Comparison of ENCODE assay signal across 23 mouse cellular contexts in the genomic region with DNA sequence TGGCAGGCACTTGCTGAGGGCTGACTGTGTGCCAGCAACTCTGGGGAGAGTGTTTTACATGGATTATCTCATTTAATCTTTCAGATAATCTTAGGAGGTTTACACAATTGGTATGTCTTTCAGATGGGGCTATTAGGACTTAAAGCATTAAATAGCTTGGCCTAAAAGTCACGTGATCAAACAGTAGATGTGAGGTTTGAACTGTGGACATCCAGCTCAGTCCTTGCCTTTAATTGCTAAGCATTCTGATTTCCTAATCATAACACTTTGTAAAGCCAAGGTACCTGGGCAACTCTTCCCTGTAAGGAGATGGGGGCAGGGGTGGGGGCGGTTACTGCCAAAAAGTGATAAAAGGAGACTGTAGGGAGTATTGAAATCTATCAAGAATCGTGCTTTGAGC. TPM values are rescaled to one million over a fixed set of nuclear protein-coding genes. Genes with fewer than 3 reads are reported as not detected.
DNase-seq lines count a peak whose midpoint lies in the region; ATAC-seq and TF ChIP-seq lines count a peak whose summit lies in the region.
"Had no signal": no experiment of that assay in that cellular context is flagged by ENCODE, and none has a peak within 500 bp of the region (broad histone marks: within the 10 kb centered on the region; RNA-seq: fewer than 3 reads in every experiment).

No protein-coding gene starts in this region.

- no peak for TF ChIP-seq RAD21 in CH12.LX (IDR thresholded peaks at IDR 0.05; ENCODE audit: low read depth, low read length)

- no peak for TF ChIP-seq POLR2A in CH12.LX (IDR thresholded peaks at IDR 0.05; ENCODE audit: low read depth, low read length)

- in situ Hi-C loops in CH12.LX (cut with MboI; ENCODE audit: low pct_ligation_motif_present, low pct_unique_long_range_greater_than_20kb, low sequenced_read_pairs) = no loop called here

- no peaks in the 10 kb centered on the region for H3K9me3 ChIP-seq in midbrain, embryonic 11.5 days (ENCODE audit: control insufficient read depth, low read length)
- 0 out of 2 replicates have a peak, but pooled peaks cover 5% of the 10 kb centered on the region for H3K9me3 ChIP-seq in midbrain, postnatal 0 days (ENCODE audit: low read length)
- H3K9me3 ChIP-seq in CH12.LX (replicated peaks; ENCODE audit: low read length) (peaks cover 3% of the 10 kb centered on the region), E14TG2a.4 (ENCODE audit: low read length) (peaks cover 79% of the 10 kb centered on the region)

- H3K9ac ChIP-seq in midbrain, embryonic 11.5 days (ENCODE audit: low read length) = no peak overlapping the region
- H3K9ac ChIP-seq in midbrain, postnatal 0 days (replicated peaks; ENCODE audit: low read length, poor library complexity, severe bottlenecking) = no peak overlapping the region
- no peak overlapping the region for H3K9ac ChIP-seq in CH12.LX (ENCODE audit: insufficient read depth, low read depth)

- H3K27me3 ChIP-seq in midbrain, embryonic 11.5 days (ENCODE audit: control insufficient read depth, insufficient read depth, low read length) = peaks cover 14% of the 10 kb centered on the region
- H3K27me3 ChIP-seq in midbrain, postnatal 0 days (ENCODE audit: insufficient read depth, low read length) = peaks cover 33% of the 10 kb centered on the region
- H3K27me3 ChIP-seq in CH12.LX (replicated peaks) (peaks cover 92% of the 10 kb centered on the region), E14TG2a.4 (ENCODE audit: insufficient read depth, low read length) (no peaks in the 10 kb centered on the region; the same call in 1 of the 2 replicates)

- ATAC-seq in midbrain, embryonic 11.5 days (ENCODE audit: low FRiP score) = no peak
- no peak for ATAC-seq in midbrain, postnatal 0 days (ENCODE audit: low FRiP score)
- ATAC-seq: activated CD4-positive, CD25-positive, alpha-beta regulatory T cell, adult 4 months; CD4-positive, CD25-positive, alpha-beta regulatory T cell, adult 4 months; Patski had no signal

- H3K79me2 ChIP-seq in CH12.LX (replicated peaks; ENCODE audit: control insufficient read depth, extremely low read depth, insufficient read depth, poor library complexity, severe bottlenecking) = no peaks in the 10 kb centered on the region

- no peak overlapping the region for H3K27ac ChIP-seq in midbrain, embryonic 11.5 days (ENCODE audit: low read depth, low read length)
- no peak overlapping the region for H3K27ac ChIP-seq in midbrain, postnatal 0 days (ENCODE audit: low read depth, low read length)
- H3K27ac ChIP-seq in CH12.LX (ENCODE audit: insufficient read depth, low read depth) = no peak overlapping the region

- no peak overlapping the region for H3K4me2 ChIP-seq in midbrain, embryonic 11.5 days
- no peak overlapping the region for H3K4me2 ChIP-seq in midbrain, postnatal 0 days (ENCODE audit: low read depth, low read length, poor library complexity, severe bottlenecking)
- no peak overlapping the region for H3K4me2 ChIP-seq in CH12.LX (ENCODE audit: insufficient read depth, low read depth, poor library complexity, severe bottlenecking)

- peaks cover 11% of the 10 kb centered on the region for H3K4me1 ChIP-seq in midbrain, embryonic 11.5 days (ENCODE audit: control insufficient read depth, insufficient read depth, low read length)
- H3K4me1 ChIP-seq in midbrain, postnatal 0 days (ENCODE audit: insufficient read depth, low read length) = no peaks in the 10 kb centered on the region
- H3K4me1 ChIP-seq in CH12.LX (ENCODE audit: control insufficient read depth in 1 of 2, insufficient read depth in 2 of 2) = no peaks in the 10 kb centered on the region
- peaks cover 9% of the 10 kb centered on the region for H3K4me1 ChIP-seq in E14TG2a.4 (replicated peaks; ENCODE audit: low read depth, low read length)

- dilution Hi-C loops in CH12.LX (cut with MboI; ENCODE audit: extremely low pct_ligation_motif_present, extremely low pct_unique_long_range_greater_than_20kb, low sequenced_read_pairs) = no loop called here

- H3K36me3 ChIP-seq in midbrain, embryonic 11.5 days (ENCODE audit: control insufficient read depth, insufficient read depth, low read length) = no peaks in the 10 kb centered on the region
- no peaks in the 10 kb centered on the region for H3K36me3 ChIP-seq in midbrain, postnatal 0 days (ENCODE audit: insufficient read depth, low read length)
- H3K36me3 ChIP-seq in CH12.LX (replicated peaks in 1 of 2; ENCODE audit: control insufficient read depth in 1 of 2, insufficient read depth in 1 of 2, low read length in 1 of 2) (no peaks in the 10 kb centered on the region), E14TG2a.4 (ENCODE audit: insufficient read depth, low read length) (no peaks in the 10 kb centered on the region)
- H3K36me3 ChIP-seq: G1E had no signal

- WGBS in midbrain, embryonic 11.5 days = 87% methylated on average over 3 of the region's 3 CpGs
- 85% methylated on average over 3 of the region's 3 CpGs for WGBS in midbrain, postnatal 0 days

- no peak for TF ChIP-seq EP300 in CH12.LX (IDR thresholded peaks at IDR 0.05; ENCODE audit: low read length)

- H3K4me3 ChIP-seq in midbrain, embryonic 11.5 days (ENCODE audit: low read depth, low read length) = no peak overlapping the region
- no peak overlapping the region for H3K4me3 ChIP-seq in midbrain, postnatal 0 days (ENCODE audit: low read depth, low read length)
- H3K4me3 ChIP-seq in CH12.LX (replicated peaks in 1 of 3; ENCODE audit: low read depth in 2 of 3, low read length in 2 of 3, poor library complexity in 1 of 3) (no peak overlapping the region), E14TG2a.4 (replicated peaks; ENCODE audit: low read length) (0 out of 2 replicates have a peak overlapping the region, but pooled peaks have one; percentile 3)

- no peak for TF ChIP-seq CTCF in midbrain, postnatal 0 days (IDR thresholded peaks at IDR 0.05)
- TF ChIP-seq CTCF in CH12.LX (conservative IDR thresholded peaks at IDR 0.05 in 1 of 2, IDR thresholded peaks at IDR 0.05 in 1 of 2; ENCODE audit: low read depth in 2 of 2, low read length in 2 of 2) (no peak), E14TG2a.4 (conservative IDR thresholded peaks at IDR 0.05; ENCODE audit: low read length) (no peak)

- DNase-seq in midbrain, embryonic 11.5 days (ENCODE audit: low spot score, missing footprints) = peak; percentile 72
- DNase-seq in midbrain, postnatal 0 days (ENCODE audit: low spot score) = no peak
- DNase-seq in CH12.LX (ENCODE audit: extremely low read depth) = no peak
- DNase-seq in testis, postnatal 10 days (ENCODE audit: low spot score) = no peak
- no peak for DNase-seq in gastrocnemius, postnatal 25 days
- DNase-seq: adrenal gland, adult 2 months; adrenal gland, adult 8-10 months; adrenal gland, postnatal 10 days; adrenal gland, postnatal 14 days; adrenal gland, postnatal 25 days; adrenal gland, postnatal 36 days; B cell, adult 2 months; cerebellum, adult 11 months; cerebellum, adult 11-12 months; cerebellum, adult 18-20 months; cerebellum, adult 2 months; cerebellum, adult 8-10 months had no signal

TF ChIP-seq in CH12.LX, 34 proteins besides CTCF, POLR2A, EP300 and RAD21:
- TF ChIP-seq USF2 (conservative IDR thresholded peaks at IDR 0.05; ENCODE audit: low read depth, low read length) = peak; percentile 56; the same call in 1 of the 2 replicates
- TF ChIP-seq ZMIZ1 (IDR thresholded peaks at IDR 0.05; ENCODE audit: low read depth, low read length) = no peak

RNA-seq across cellular contexts. Expression of a gene that starts 41.7 kb away (rescaled TPM):
- polyA plus RNA-seq in midbrain, embryonic 11.5 days (2014; fragmentation: Nextera tagmentation; extraction: Ambion mirVana) = 0.26 TPM in 1 of 2 replicates, not detected in the other
- 0.77 and 1.7 TPM in 2 replicates for total RNA-seq in midbrain, postnatal 0 days (2014; rRNA removed)
- 0.81 and 1.3 TPM in 2 replicates for polyA plus RNA-seq in midbrain, postnatal 0 days (2015; fragmentation: Nextera tagmentation; extraction: Ambion mirVana)
- not detected in 2 replicates for total RNA-seq in CH12.LX (2012; rRNA removed)
- not detected in 2 replicates for total RNA-seq in CH12.LX (2014; rRNA removed)
- not detected in 2 replicates for polyA plus RNA-seq in CH12.LX (2012; ENCODE audit: insufficient read length, low read depth)
- under 1 TPM; 0.33 to 0.38 TPM for total RNA-seq in gastrocnemius, postnatal 25 days (2021)
- total RNA-seq: adrenal gland, postnatal 14 days; adrenal gland, postnatal 25 days; adrenal gland, postnatal 36 days; MEL had no signal
- polyA plus RNA-seq: adrenal gland, adult 2 months; Patski had no signal
